Mouse (Mus musculus) lung, embryonic 14.5 days (tissue): ENCODE results near the gene Nrip3. TPM values are rescaled to one million over a fixed set of nuclear protein-coding genes. Genes with fewer than 3 reads are reported as not detected.
A peak's percentile ranks its signal among the peaks of the same experiment; 100 is the strongest.

ENCODE experiments used
- ATAC-seq: fragments of 200-750 bp; cut with Nextera tagmentation; 2 replicates; pipeline ENCODE4 v1.8.0; 2017; ENCODE audit warnings: mild to moderate bottlenecking, moderate TSS enrichment, moderate library complexity; ENCODE audit not compliant: insufficient read depth
- DNase-seq: peaks from one replicate; pipeline ENCODE4 v3.0.0-alpha.2; 2015
- H3K27ac ChIP-seq: fragments of 300-500 bp; sonication (generic); 2 replicates; pipeline ENCODE4 v1.5.1; 2014; ENCODE audit warnings: low read depth, mild to moderate bottlenecking, moderate library complexity
- H3K27me3 ChIP-seq: fragments of 300-500 bp; sonication (generic); 2 replicates; pipeline ENCODE4 v1.6.1; 2014; ENCODE audit warnings: low read length, control low read depth; ENCODE audit not compliant: insufficient read depth
- H3K36me3 ChIP-seq: fragments of 300-500 bp; sonication (generic); 2 replicates; pipeline ENCODE4 v1.6.1; 2014; ENCODE audit warnings: control low read depth; ENCODE audit not compliant: insufficient read depth
- H3K4me1 ChIP-seq: fragments of 300-500 bp; sonication (generic); 2 replicates; pipeline ENCODE4 v1.6.1; 2014; ENCODE audit warnings: antibody characterized with exemption, control low read depth; ENCODE audit not compliant: insufficient read depth
- H3K4me2 ChIP-seq: fragments of 300-500 bp; sonication (generic); 2 replicates; pipeline ENCODE4 v1.6.1; 2014; ENCODE audit warnings: mild to moderate bottlenecking
- H3K4me3 ChIP-seq: fragments of 300-500 bp; sonication (generic); 2 replicates; pipeline ENCODE4 v1.5.1; 2014; ENCODE audit warnings: low read depth, low read length
- H3K9ac ChIP-seq: fragments of 300-500 bp; sonication (generic); 2 replicates; pipeline ENCODE4 v1.6.1; 2014
- H3K9me3 ChIP-seq: fragments of 300-500 bp; sonication (generic); 2 replicates; pipeline ENCODE4 v1.6.1; 2016; ENCODE audit warnings: low read depth, low read length, control low read depth
- CTCF ChIP-seq: IDR thresholded peaks from 2 replicates; pipeline ENCODE4 v1.5.1; 2016; ENCODE audit warnings: antibody characterized with exemption, low read depth
- WGBS: fragments of 180-500 bp; shearing (Covaris S2); extraction: QIAGEN DNeasy Blood & Tissue Kit; methylation state at CpG from one replicate; pipeline ENCODE4 v1.1.7; 2014; 5-methylcytosine and 5-hydroxymethylcytosine counted together
- polyA plus RNA-seq: library from polyadenylated mRNA; unstranded; fragments of >200 nt; fragmentation: Nextera tagmentation; extraction: Ambion mirVana; gene quantifications from 2 replicates; pipeline ENCODE4 v1.2.1, GENCODE M21; 2014

Gene Nrip3
- polyA plus RNA-seq, 1 experiment from 2014 or later = 0.72 TPM

GRCm38 (mm10) chr7:109794556-109794955 is 12.7 kb upstream of the Nrip3 start:
- TF ChIP-seq CTCF = no peak
- no peaks in the 10 kb centered on the region for H3K9me3 ChIP-seq
- H3K4me1 ChIP-seq = 0 out of 2 replicates have a peak, but pooled peaks cover 6% of the 10 kb centered on the region
- H3K4me3 ChIP-seq = no peak overlapping the region
- H3K27me3 ChIP-seq = no peaks in the 10 kb centered on the region
- ATAC-seq = no peak
- no peak overlapping the region for H3K9ac ChIP-seq
- no peak overlapping the region for H3K4me2 ChIP-seq
- no peak for DNase-seq
- 75% methylated on average over 2 of the region's 2 CpGs for WGBS
- H3K27ac ChIP-seq = no peak overlapping the region
- H3K36me3 ChIP-seq = no peaks in the 10 kb centered on the region

- 68% methylated on average over 2 of the region's 2 CpGs for WGBS
Measured at GRCm38 (mm10) chr7:109792759-109793158, 10.9 kb upstream of the Nrip3 start.

GRCm38 (mm10) chr7:109790818-109791217 is 9.0 kb upstream of the Nrip3 start:
- H3K36me3 ChIP-seq = no peaks in the 10 kb centered on the region
- no peak overlapping the region for H3K4me2 ChIP-seq
- 0 out of 2 replicates have a peak, but pooled peaks cover 6% of the 10 kb centered on the region for H3K4me1 ChIP-seq
- no peak overlapping the region for H3K27ac ChIP-seq
- no peaks in the 10 kb centered on the region for H3K9me3 ChIP-seq
- H3K9ac ChIP-seq = no peak overlapping the region
- H3K4me3 ChIP-seq = no peak overlapping the region
- 63% methylated on average over 3 of the region's 3 CpGs for WGBS
- TF ChIP-seq CTCF = no peak
- ATAC-seq (no peak), DNase-seq (peak; percentile 42)
- no peaks in the 10 kb centered on the region for H3K27me3 ChIP-seq

More at GRCm38 (mm10) chr7:109792759-109793158, 10.9 kb upstream of the Nrip3 start:
- DNase-seq = peak; percentile 81
- Histone ChIP-seq H3K36me3 (no peaks in the 10 kb centered on the region), H3K27ac (no peak overlapping the region), H3K9ac (no peak overlapping the region), H3K4me2 (no peak overlapping the region), H3K9me3 (no peaks in the 10 kb centered on the region), H3K4me1 (0 out of 2 replicates have a peak, but pooled peaks cover 6% of the 10 kb centered on the region), H3K27me3 (no peaks in the 10 kb centered on the region), H3K4me3 (no peak overlapping the region)
- ATAC-seq = no peak
- TF ChIP-seq CTCF = peak; percentile 80

- ATAC-seq = no peak
- Histone ChIP-seq H3K4me2 (no peak overlapping the region), H3K27ac (no peak overlapping the region), H3K4me1 (no peaks in the 10 kb centered on the region), H3K4me3 (no peak overlapping the region), H3K27me3 (peaks cover 13% of the 10 kb centered on the region), H3K9me3 (no peaks in the 10 kb centered on the region), H3K36me3 (no peaks in the 10 kb centered on the region), H3K9ac (no peak overlapping the region)
- no peak for DNase-seq
- 76% methylated on average over 2 of the region's 2 CpGs for WGBS
- TF ChIP-seq CTCF = no peak
Measured at GRCm38 (mm10) chr7:109787860-109788259, 6.0 kb upstream of the Nrip3 start.

GRCm38 (mm10) chr7:109783281-109783680 is 1.5 kb upstream of the Nrip3 start:
- TF ChIP-seq CTCF = no peak
- Histone ChIP-seq H3K9me3 (no peaks in the 10 kb centered on the region), H3K4me1 (peaks cover 8% of the 10 kb centered on the region; the same call in 1 of the 2 replicates), H3K27ac (no peak overlapping the region), H3K9ac (no peak overlapping the region), H3K27me3 (peaks cover 54% of the 10 kb centered on the region), H3K4me2 (no peak overlapping the region), H3K36me3 (no peaks in the 10 kb centered on the region), H3K4me3 (no peak overlapping the region)
- WGBS = 28% methylated on average over 7 of the region's 7 CpGs
- peak; percentile 28 for DNase-seq
- no peak for ATAC-seq

- DNase-seq = no peak
Measured at GRCm38 (mm10) chr7:109781087-109781469, 747 bp downstream of the Nrip3 start.

GRCm38 (mm10) chr7:109772251-109772650 is 9.6 kb downstream of the Nrip3 start:
- TF ChIP-seq CTCF = no peak
- ATAC-seq = no peak
- Histone ChIP-seq H3K4me3 (no peak overlapping the region), H3K9ac (no peak overlapping the region), H3K27ac (no peak overlapping the region), H3K4me2 (no peak overlapping the region), H3K9me3 (no peaks in the 10 kb centered on the region), H3K36me3 (no peaks in the 10 kb centered on the region), H3K4me1 (no peaks in the 10 kb centered on the region), H3K27me3 (no peaks in the 10 kb centered on the region)
- no peak for DNase-seq

More at GRCm38 (mm10) chr7:109781087-109781469, 747 bp downstream of the Nrip3 start:
- H3K4me2 ChIP-seq = peak overlapping the region; percentile 87
- no peaks in the 10 kb centered on the region for H3K36me3 ChIP-seq
- peak; percentile 62; the same call in 1 of the 2 replicates for ATAC-seq
- peak overlapping the region; percentile 20; the same call in 1 of the 2 replicates for H3K9ac ChIP-seq
- H3K4me3 ChIP-seq = peak overlapping the region; percentile 47
- H3K27me3 ChIP-seq = peaks cover 54% of the 10 kb centered on the region
- H3K9me3 ChIP-seq = no peaks in the 10 kb centered on the region
- no peak overlapping the region for H3K27ac ChIP-seq
- TF ChIP-seq CTCF = no peak
- peaks cover 8% of the 10 kb centered on the region; the same call in 1 of the 2 replicates for H3K4me1 ChIP-seq
- WGBS = under 1% methylated on average over 24 of the region's 24 CpGs
